Mouse (Mus musculus) heart, postnatal 0 days (tissue): ENCODE data around the gene Hnmt.
"Not testable (repeated sequence)": the region's sequence is repeated elsewhere in the genome, so short reads cannot be mapped to it uniquely, and the experiment has no call there.

Experiments
- CTCF ChIP-seq: IDR thresholded peaks from 2 replicates; pipeline ENCODE4 v1.5.1; 2016; ENCODE audit warnings: antibody characterized with exemption, control low read depth, low read depth
- EP300 ChIP-seq: IDR thresholded peaks from 2 replicates; pipeline ENCODE4 v1.6.1; 2016; ENCODE audit warnings: antibody characterized with exemption, low read depth

DNA sequence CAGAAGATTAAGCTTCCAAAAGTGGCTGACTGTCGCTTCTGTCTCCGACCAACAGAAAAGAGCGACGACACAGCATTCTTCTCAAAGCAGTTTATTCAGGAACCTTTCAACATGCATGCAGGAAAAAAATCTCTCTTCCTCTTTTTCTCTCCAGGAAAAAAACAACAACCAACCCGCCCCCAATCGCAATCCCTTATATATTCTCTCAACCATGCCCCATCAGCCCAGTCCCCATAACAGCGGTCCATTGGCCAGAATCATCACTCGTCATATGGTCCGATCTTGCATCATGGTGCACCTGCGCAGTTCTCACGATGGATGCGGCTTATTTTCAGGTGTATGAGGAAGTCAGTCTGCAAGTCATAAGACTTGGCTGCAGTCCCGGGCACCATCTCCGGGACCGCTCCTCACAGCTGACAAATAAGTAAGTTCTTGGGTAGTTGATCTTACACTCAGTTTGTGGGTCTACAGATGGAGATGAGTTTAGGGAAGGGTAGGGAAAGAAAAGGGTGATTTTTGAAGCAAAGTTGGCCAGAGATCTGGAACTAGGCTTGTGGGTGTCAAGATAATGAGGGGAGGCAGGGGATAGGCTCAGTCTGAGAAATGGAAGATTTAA is 88.4 kb downstream of the Hnmt start:
- TF ChIP-seq CTCF, EP300: not testable (repeated sequence)
